Mouse (Mus musculus) hindbrain, embryonic 14.5 days (tissue): ENCODE measurements around the gene Grid2. TPM values are rescaled to one million over a fixed set of nuclear protein-coding genes. Genes with fewer than 3 reads are reported as not detected.
A peak's percentile ranks its signal among the peaks of the same experiment; 100 is the strongest.

Experiments used
- ATAC-seq: fragments of 200-750 bp; cut with Nextera tagmentation; 2 replicates; pipeline ENCODE4 v1.8.0; 2017; ENCODE audit warnings: moderate number of reproducible peaks, mild to moderate bottlenecking, moderate TSS enrichment, moderate library complexity; ENCODE audit not compliant: low FRiP score
- DNase-seq: peaks from one replicate; pipeline ENCODE4 v3.0.0-alpha.2; 2015; ENCODE audit warnings: low spot score
- H3K27ac ChIP-seq: fragments of 300-500 bp; sonication (generic); 2 replicates; pipeline ENCODE4 v1.5.1; 2014; ENCODE audit warnings: mild to moderate bottlenecking, moderate library complexity
- H3K27me3 ChIP-seq: fragments of 300-500 bp; sonication (generic); 2 replicates; pipeline ENCODE4 v1.6.1; 2014; ENCODE audit warnings: mild to moderate bottlenecking, low read length, mixed read lengths; ENCODE audit not compliant: control insufficient read depth, insufficient read depth
- H3K36me3 ChIP-seq: fragments of 300-500 bp; sonication (generic); replicated peaks from 2 replicates; pipeline ENCODE4 v1.6.1; 2014; ENCODE audit not compliant: control insufficient read depth, insufficient read depth
- H3K4me1 ChIP-seq: fragments of 300-500 bp; sonication (generic); replicated peaks from 2 replicates; pipeline ENCODE4 v1.6.1; 2014; ENCODE audit warnings: antibody characterized with exemption, low read length, mixed read lengths; ENCODE audit not compliant: control insufficient read depth, insufficient read depth
- H3K4me2 ChIP-seq: fragments of 300-500 bp; sonication (generic); replicated peaks from 2 replicates; pipeline ENCODE4 v1.6.1; 2014; ENCODE audit warnings: mild to moderate bottlenecking, moderate library complexity
- H3K4me3 ChIP-seq: fragments of 300-500 bp; sonication (generic); replicated peaks from 2 replicates; pipeline ENCODE4 v1.5.1; 2014; ENCODE audit warnings: mild to moderate bottlenecking, low read length
- H3K9ac ChIP-seq: fragments of 300-500 bp; sonication (generic); 2 replicates; pipeline ENCODE4 v1.6.1; 2014
- H3K9me3 ChIP-seq: fragments of 300-500 bp; sonication (generic); 2 replicates; pipeline ENCODE4 v1.6.1; 2016; ENCODE audit warnings: low read length; ENCODE audit not compliant: control insufficient read depth
- WGBS: fragments of 180-500 bp; shearing (Covaris S2); extraction: QIAGEN DNeasy Blood & Tissue Kit; methylation state at CpG from one replicate; pipeline ENCODE4 v1.1.7; 2014; 5-methylcytosine and 5-hydroxymethylcytosine counted together
- polyA plus RNA-seq: library from polyadenylated mRNA; unstranded; fragments of >200 nt; fragmentation: Nextera tagmentation; extraction: Ambion mirVana; gene quantifications from 2 replicates; pipeline ENCODE4 v1.2.1, GENCODE M21; 2014

Grid2 gene
- polyA plus RNA-seq, 1 experiment from 2014 or later: 18.1 TPM

DNA sequence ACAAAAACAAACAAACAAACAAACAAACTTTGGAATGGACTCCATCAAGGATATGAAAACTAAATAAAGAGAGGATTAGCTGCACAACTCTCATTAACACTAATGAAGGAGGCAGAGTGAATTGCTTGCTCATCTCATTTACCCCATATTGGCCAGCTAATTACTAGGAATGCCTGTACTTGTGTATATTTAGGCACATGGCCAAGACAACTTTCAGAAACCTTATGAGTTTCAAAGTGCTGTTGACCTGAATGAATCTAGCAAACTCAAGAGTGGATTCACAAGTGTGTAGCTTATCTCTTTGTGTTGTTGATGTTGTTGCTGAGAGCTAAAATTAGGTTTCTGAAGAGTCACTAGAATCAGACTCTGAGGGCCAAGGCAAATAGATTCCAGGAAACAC, 675.5 kb downstream of the Grid2 start:
- H3K9me3 ChIP-seq: no peaks in the 10 kb centered on the region
- no peaks in the 10 kb centered on the region for H3K4me1 ChIP-seq
- DNase-seq: no peak

GRCm38 (mm10) chr6:63946721-63947120, 691.0 kb downstream of the Grid2 start:
- H3K9me3 ChIP-seq: no peaks in the 10 kb centered on the region
- 36% methylated on average over 5 of the region's 5 CpGs for WGBS
- no peak overlapping the region for H3K4me3 ChIP-seq
- ATAC-seq (no peak), DNase-seq (no peak)
- no peaks in the 10 kb centered on the region for H3K36me3 ChIP-seq
- H3K4me1 ChIP-seq: no peaks in the 10 kb centered on the region
- no peak overlapping the region for H3K9ac ChIP-seq
- H3K27me3 ChIP-seq: no peaks in the 10 kb centered on the region
- H3K4me2 ChIP-seq: no peak overlapping the region
- H3K27ac ChIP-seq: no peak overlapping the region

More for the DNA sequence above, 675.5 kb downstream of the Grid2 start:
- no peak overlapping the region for H3K4me2 ChIP-seq
- H3K4me3 ChIP-seq: no peak overlapping the region
- ATAC-seq: no peak
- H3K9ac ChIP-seq: no peak overlapping the region
- no peaks in the 10 kb centered on the region for H3K27me3 ChIP-seq
- no peaks in the 10 kb centered on the region for H3K36me3 ChIP-seq
- no peak overlapping the region for H3K27ac ChIP-seq

GRCm38 (mm10) chr6:63963789-63964188, 708.1 kb downstream of the Grid2 start:
- WGBS: 37% methylated on average over 3 of the region's 3 CpGs
- H3K9me3 ChIP-seq: no peaks in the 10 kb centered on the region
- H3K4me2 ChIP-seq: no peak overlapping the region
- ATAC-seq: peak; percentile 86; the same call in 1 of the 2 replicates
- H3K9ac ChIP-seq: no peak overlapping the region
- H3K27me3 ChIP-seq: no peaks in the 10 kb centered on the region
- H3K4me3 ChIP-seq: no peak overlapping the region
- H3K27ac ChIP-seq: peak overlapping the region; percentile 68
- peaks cover 17% of the 10 kb centered on the region for H3K4me1 ChIP-seq
- no peaks in the 10 kb centered on the region for H3K36me3 ChIP-seq
- peak; percentile 36 for DNase-seq

DNA sequence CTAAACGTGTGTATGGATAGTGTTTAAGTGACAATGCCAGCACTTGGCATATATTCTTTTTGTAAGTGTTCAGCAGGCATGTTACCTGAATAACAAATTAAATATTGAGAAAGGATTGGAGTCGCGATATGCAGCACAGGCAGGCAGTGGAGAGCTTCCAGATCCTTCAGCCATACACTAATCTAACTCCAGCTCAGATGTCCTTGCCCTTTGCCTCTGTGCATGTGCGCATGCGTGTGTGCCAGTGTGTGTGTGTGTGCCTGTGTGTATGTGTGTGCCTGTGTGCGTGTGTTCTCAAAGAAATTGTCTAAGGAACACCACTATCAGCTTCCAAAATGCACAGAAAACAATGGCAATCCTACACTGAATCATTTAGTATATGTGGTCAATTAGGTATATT, 708.6 kb downstream of the Grid2 start:
- Histone ChIP-seq H3K4me1 (peaks cover 17% of the 10 kb centered on the region), H3K9me3 (no peaks in the 10 kb centered on the region), H3K4me3 (no peak overlapping the region), H3K9ac (no peak overlapping the region), H3K27me3 (no peaks in the 10 kb centered on the region), H3K4me2 (no peak overlapping the region), H3K36me3 (no peaks in the 10 kb centered on the region), H3K27ac (peak overlapping the region; percentile 68)
- DNase-seq (peak; percentile 47), ATAC-seq (peak; percentile 77; the same call in 1 of the 2 replicates)
- 53% methylated on average over 6 of the region's 6 CpGs for WGBS

GRCm38 (mm10) chr6:63964735-63965134, 709.1 kb downstream of the Grid2 start:
- Histone ChIP-seq H3K9ac (no peak overlapping the region), H3K4me1 (peaks cover 17% of the 10 kb centered on the region), H3K9me3 (no peaks in the 10 kb centered on the region), H3K36me3 (no peaks in the 10 kb centered on the region), H3K27me3 (no peaks in the 10 kb centered on the region), H3K27ac (peak overlapping the region; percentile 68), H3K4me3 (no peak overlapping the region), H3K4me2 (no peak overlapping the region)
- ATAC-seq (peak; percentile 78; the same call in 1 of the 2 replicates), DNase-seq (peak; percentile 50)
- 32% methylated on average over 2 of the region's 2 CpGs for WGBS

- WGBS: 62% methylated on average over 2 of the region's 2 CpGs
- no peak overlapping the region for H3K4me3 ChIP-seq
- H3K9me3 ChIP-seq: no peaks in the 10 kb centered on the region
- H3K4me2 ChIP-seq: no peak overlapping the region
- H3K27ac ChIP-seq: no peak overlapping the region
- H3K27me3 ChIP-seq: no peaks in the 10 kb centered on the region
- H3K4me1 ChIP-seq: no peaks in the 10 kb centered on the region
- H3K9ac ChIP-seq: no peak overlapping the region
- H3K36me3 ChIP-seq: no peaks in the 10 kb centered on the region
- no peak for DNase-seq
- no peak for ATAC-seq
These were observed 790.4 kb downstream of the Grid2 start for GRCm38 (mm10) chr6:64046084-64046483.

DNA sequence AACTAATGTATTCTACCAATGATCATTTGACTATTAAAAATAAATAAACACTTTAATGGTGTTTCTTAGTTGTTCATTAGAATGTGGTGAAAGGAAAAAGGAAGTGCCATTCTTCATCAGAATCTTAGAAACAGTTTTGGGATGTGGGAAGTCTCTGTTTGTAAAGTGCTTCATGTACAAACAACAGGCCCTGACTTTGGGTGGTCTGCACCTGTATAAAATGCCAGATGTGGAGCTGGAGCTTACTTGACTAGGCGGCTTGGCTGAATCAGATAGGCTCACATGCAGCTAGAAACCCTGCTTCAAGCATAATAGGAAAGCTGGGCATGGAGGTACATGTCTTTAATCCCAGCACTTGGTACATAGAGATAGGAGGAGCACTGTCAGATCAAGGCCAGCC, 791.1 kb downstream of the Grid2 start:
- Histone ChIP-seq H3K9me3 (no peaks in the 10 kb centered on the region), H3K27ac (no peak overlapping the region), H3K9ac (no peak overlapping the region), H3K36me3 (no peaks in the 10 kb centered on the region), H3K27me3 (no peaks in the 10 kb centered on the region), H3K4me3 (no peak overlapping the region), H3K4me1 (no peaks in the 10 kb centered on the region), H3K4me2 (no peak overlapping the region)
- 76% methylated on average over 1 of the region's 1 CpGs for WGBS
- DNase-seq (no peak), ATAC-seq (no peak)

GRCm38 (mm10) chr6:64047950-64048349, 792.3 kb downstream of the Grid2 start:
- Histone ChIP-seq H3K36me3 (no peaks in the 10 kb centered on the region), H3K4me1 (no peaks in the 10 kb centered on the region), H3K27me3 (no peaks in the 10 kb centered on the region), H3K4me2 (no peak overlapping the region), H3K9ac (no peak overlapping the region), H3K9me3 (no peaks in the 10 kb centered on the region), H3K27ac (no peak overlapping the region), H3K4me3 (no peak overlapping the region)
- 81% methylated on average over 5 of the region's 5 CpGs for WGBS
- no peak for DNase-seq
- no peak for ATAC-seq

DNA sequence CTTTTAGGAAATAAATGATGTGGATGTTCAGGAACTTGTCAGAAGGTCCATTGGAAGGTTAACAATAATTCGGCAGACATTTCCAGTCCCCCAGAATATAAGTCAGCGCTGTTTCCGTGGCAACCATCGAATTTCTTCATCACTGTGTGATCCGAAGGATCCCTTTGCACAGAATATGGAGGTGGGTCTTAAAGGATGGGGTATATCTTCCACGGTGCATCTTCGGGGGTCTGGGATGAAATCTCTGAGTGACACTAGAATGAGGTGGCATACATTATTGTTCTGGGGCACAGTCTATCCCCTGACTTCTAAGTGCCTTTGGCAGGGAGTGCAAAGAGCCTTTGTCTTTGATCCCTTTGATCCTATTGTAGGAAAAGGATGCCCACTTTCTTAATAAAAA, 808.2 kb downstream of the Grid2 start:
- no peaks in the 10 kb centered on the region for H3K4me1 ChIP-seq
- DNase-seq: peak; percentile 41
- H3K27ac ChIP-seq: no peak overlapping the region
- H3K4me3 ChIP-seq: no peak overlapping the region
- H3K27me3 ChIP-seq: no peaks in the 10 kb centered on the region
- no peaks in the 10 kb centered on the region for H3K36me3 ChIP-seq
- H3K4me2 ChIP-seq: no peak overlapping the region
- ATAC-seq: peak; percentile 27; the same call in 1 of the 2 replicates
- 43% methylated on average over 7 of the region's 7 CpGs for whole genome bisulfite sequencing
- H3K9me3 ChIP-seq: no peaks in the 10 kb centered on the region
- no peak overlapping the region for H3K9ac ChIP-seq

- no peaks in the 10 kb centered on the region for H3K9me3 ChIP-seq
- no peaks in the 10 kb centered on the region for H3K27me3 ChIP-seq
- H3K36me3 ChIP-seq: no peaks in the 10 kb centered on the region
- ATAC-seq: no peak
- DNase-seq: no peak
- no peak overlapping the region for H3K27ac ChIP-seq
- H3K4me1 ChIP-seq: no peaks in the 10 kb centered on the region
- no peak overlapping the region for H3K4me3 ChIP-seq
- WGBS: 44% methylated on average over 2 of the region's 2 CpGs
- H3K9ac ChIP-seq: no peak overlapping the region
- H3K4me2 ChIP-seq: no peak overlapping the region
These were observed 809.0 kb downstream of the Grid2 start for GRCm38 (mm10) chr6:64064704-64065103.
